Mouse (Mus musculus) fibroblast of lung, adult 2 months (primary cell): ENCODE data around the gene Vmn1r228.

Experiments
- DNase-seq: peaks from one replicate; pipeline ENCODE4 v3.0.0-alpha.2; 2011; ENCODE audit warnings: low read depth

The Vmn1r228 gene

GRCm38 (mm10) chr17:20786057-20786456 lies at the start of gene Vmn1r228:
Gene Vmn1r228 (minus strand): TSS chr17:20786157.
- DNase-seq: no peak

- no peak for DNase-seq
These were observed 25.3 kb upstream of the Vmn1r228 start, which contains the start of gene Vmn1r229 for GRCm38 (mm10) chr17:20811255-20811654. Gene Vmn1r229 (plus strand): TSS chr17:20811555.

GRCm38 (mm10) chr17:20729543-20729942 lies 56.4 kb downstream of the Vmn1r228 start, which contains the start of gene Vmn1r227:
Gene Vmn1r227 (plus strand): TSS chr17:20729843.
- no peak for DNase-seq
